Mouse (Mus musculus) erythroblast, embryonic 14.5 days (primary cell): ENCODE data around the gene Hdgfl2.

Source experiments
- GATA1 ChIP-seq: IDR thresholded peaks from 2 replicates; pipeline ENCODE4 v1.6.1; 2012; ENCODE audit warnings: low read length, inconsistent platforms, mixed read lengths
- TAL1 ChIP-seq: IDR thresholded peaks from 3 replicates; pipeline ENCODE4 v1.6.1; 2012; ENCODE audit warnings: low read length, inconsistent platforms, mixed read lengths

- no peak for TF ChIP-seq GATA1
- TF ChIP-seq TAL1: no peak
Measured at GRCm38 (mm10) chr17:56069066-56069465, 10.4 kb upstream of the Hdgfl2 start.
